Mouse (Mus musculus) neural tube, embryonic 12.5 days (tissue): ENCODE measurements around the gene Itpkc. TPM values are rescaled to one million over a fixed set of nuclear protein-coding genes. Genes with fewer than 3 reads are reported as not detected.

Experiments used
- ATAC-seq: fragments of 200-750 bp; cut with Nextera tagmentation; 2 replicates; pipeline ENCODE4 v1.8.0; 2017; ENCODE audit warnings: low read depth, mild to moderate bottlenecking, moderate TSS enrichment, moderate library complexity; ENCODE audit not compliant: low FRiP score
- H3K27ac ChIP-seq: fragments of 300-500 bp; sonication (generic); 2 replicates; pipeline ENCODE4 v1.5.1; 2016
- H3K27me3 ChIP-seq: fragments of 300-500 bp; sonication (generic); replicated peaks from 2 replicates; pipeline ENCODE4 v1.6.1; 2016; ENCODE audit warnings: mild to moderate bottlenecking
- H3K36me3 ChIP-seq: fragments of 300-500 bp; sonication (generic); 2 replicates; pipeline ENCODE4 v1.6.1; 2016; ENCODE audit warnings: mild to moderate bottlenecking
- H3K4me1 ChIP-seq: fragments of 300-500 bp; sonication (generic); 2 replicates; pipeline ENCODE4 v1.6.1; 2016
- H3K4me2 ChIP-seq: fragments of 300-500 bp; sonication (generic); replicated peaks from 2 replicates; pipeline ENCODE4 v1.6.1; 2016; ENCODE audit warnings: mild to moderate bottlenecking
- H3K4me3 ChIP-seq: fragments of 300-500 bp; sonication (generic); 2 replicates; pipeline ENCODE4 v1.5.1; 2016
- H3K9ac ChIP-seq: fragments of 300-500 bp; sonication (generic); 2 replicates; pipeline ENCODE4 v1.6.1; 2016; ENCODE audit warnings: mild to moderate bottlenecking
- H3K9me3 ChIP-seq: fragments of 300-500 bp; sonication (generic); 2 replicates; pipeline ENCODE4 v1.6.1; 2016; ENCODE audit warnings: mild to moderate bottlenecking
- WGBS: fragments of 180-500 bp; shearing (Covaris S2); methylation state at CpG from one replicate; pipeline ENCODE4 v1.1.7; 2016; 5-methylcytosine and 5-hydroxymethylcytosine counted together
- polyA plus RNA-seq: library from polyadenylated mRNA; unstranded; fragments of >200 nt; fragmentation: Nextera tagmentation; extraction: Ambion mirVana; gene quantifications from 2 replicates; pipeline ENCODE4 v1.2.1, GENCODE M21; 2016

Gene Itpkc
- polyA plus RNA-seq, 1 experiment from 2014 or later, result 10.4 TPM

DNA sequence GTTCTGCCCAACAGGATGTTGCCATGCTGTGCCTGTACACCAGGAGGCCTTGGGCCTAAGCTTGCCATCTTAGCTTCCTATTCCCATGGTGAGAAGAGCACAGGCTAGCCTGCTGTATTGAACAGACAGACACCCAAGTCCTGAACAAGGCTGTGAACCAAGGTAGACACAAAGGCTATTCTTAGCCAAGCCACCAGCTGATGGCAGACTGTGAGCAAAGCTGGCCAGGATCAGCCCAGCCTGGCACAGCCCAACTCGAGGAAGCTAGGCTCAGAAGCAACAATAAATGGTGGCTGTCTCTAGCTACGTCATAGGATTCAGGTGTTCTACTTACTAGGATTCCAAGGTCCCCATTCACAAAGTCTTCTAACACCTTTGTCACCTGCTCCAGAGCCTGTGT is 15.8 kb downstream of the Itpkc start:
- no peak overlapping the region for H3K4me2 ChIP-seq
- H3K27me3 ChIP-seq, result no peaks in the 10 kb centered on the region
- no peak overlapping the region for H3K9ac ChIP-seq
- no peaks in the 10 kb centered on the region for H3K4me1 ChIP-seq
- H3K36me3 ChIP-seq, result peaks cover 86% of the 10 kb centered on the region
- ATAC-seq, result no peak
- no peak overlapping the region for H3K27ac ChIP-seq
- H3K4me3 ChIP-seq, result no peak overlapping the region
- WGBS, result 86% methylated on average over 2 of the region's 2 CpGs
- H3K9me3 ChIP-seq, result no peaks in the 10 kb centered on the region

- Histone ChIP-seq H3K4me1 (no peaks in the 10 kb centered on the region), H3K4me3 (no peak overlapping the region), H3K36me3 (peaks cover 52% of the 10 kb centered on the region), H3K9ac (no peak overlapping the region), H3K27me3 (no peaks in the 10 kb centered on the region), H3K9me3 (no peaks in the 10 kb centered on the region), H3K4me2 (no peak overlapping the region), H3K27ac (no peak overlapping the region)
- WGBS, result 96% methylated on average over 8 of the region's 8 CpGs
- no peak for ATAC-seq
Observed at GRCm38 (mm10) chr7:27203730-27204449, 24.6 kb downstream of the Itpkc start.

- Histone ChIP-seq H3K4me3 (no peak overlapping the region), H3K27me3 (no peaks in the 10 kb centered on the region), H3K4me1 (peaks cover 12% of the 10 kb centered on the region), H3K36me3 (peaks cover 29% of the 10 kb centered on the region), H3K4me2 (no peak overlapping the region), H3K9ac (no peak overlapping the region), H3K27ac (no peak overlapping the region), H3K9me3 (no peaks in the 10 kb centered on the region)
- WGBS, result 94% methylated on average over 8 of the region's 8 CpGs
- ATAC-seq, result no peak
Observed at GRCm38 (mm10) chr7:27198779-27199178, 29.7 kb downstream of the Itpkc start.

DNA sequence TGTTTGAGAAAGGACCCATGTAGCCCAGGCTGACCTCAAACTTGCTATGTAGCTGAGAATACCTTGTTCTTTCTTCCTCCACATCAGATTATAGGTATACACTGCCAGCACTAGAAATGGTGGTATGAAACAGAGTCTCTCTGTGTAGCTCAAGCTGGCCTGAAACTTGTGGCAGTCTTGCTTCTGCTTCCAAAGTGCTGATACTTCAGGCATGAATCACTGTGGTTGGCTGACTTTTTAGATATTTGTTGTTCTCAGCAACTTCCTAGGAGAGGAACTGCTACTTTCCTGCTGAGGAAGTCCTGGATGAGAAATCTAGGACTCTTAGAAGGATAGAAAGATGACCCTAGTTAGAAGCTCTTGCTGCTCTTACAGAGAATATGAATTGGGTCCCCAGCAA is 30.1 kb downstream of the Itpkc start:
- Histone ChIP-seq H3K27ac (no peak overlapping the region), H3K9me3 (no peaks in the 10 kb centered on the region), H3K9ac (no peak overlapping the region), H3K4me2 (no peak overlapping the region), H3K4me3 (no peak overlapping the region), H3K27me3 (no peaks in the 10 kb centered on the region), H3K4me1 (peaks cover 16% of the 10 kb centered on the region), H3K36me3 (peaks cover 29% of the 10 kb centered on the region)
- ATAC-seq, result no peak

GRCm38 (mm10) chr7:27197634-27198033 is 30.8 kb downstream of the Itpkc start:
- Histone ChIP-seq H3K4me1 (peaks cover 20% of the 10 kb centered on the region), H3K4me2 (no peak overlapping the region), H3K9ac (no peak overlapping the region), H3K4me3 (no peak overlapping the region), H3K27ac (no peak overlapping the region), H3K9me3 (no peaks in the 10 kb centered on the region), H3K27me3 (no peaks in the 10 kb centered on the region), H3K36me3 (peaks cover 29% of the 10 kb centered on the region)
- WGBS, result 91% methylated on average over 8 of the region's 8 CpGs
- no peak for ATAC-seq

GRCm38 (mm10) chr7:27197136-27197535 is 31.3 kb downstream of the Itpkc start:
- no peaks in the 10 kb centered on the region for H3K27me3 ChIP-seq
- peaks cover 29% of the 10 kb centered on the region for H3K36me3 ChIP-seq
- H3K9me3 ChIP-seq, result no peaks in the 10 kb centered on the region
- H3K4me3 ChIP-seq, result no peak overlapping the region
- H3K4me2 ChIP-seq, result peak overlapping the region; percentile 14; the same call in 1 of the 2 replicates
- H3K9ac ChIP-seq, result no peak overlapping the region
- H3K27ac ChIP-seq, result no peak overlapping the region
- H3K4me1 ChIP-seq, result peaks cover 20% of the 10 kb centered on the region
- WGBS, result 85% methylated on average over 3 of the region's 3 CpGs
- no peak for ATAC-seq

DNA sequence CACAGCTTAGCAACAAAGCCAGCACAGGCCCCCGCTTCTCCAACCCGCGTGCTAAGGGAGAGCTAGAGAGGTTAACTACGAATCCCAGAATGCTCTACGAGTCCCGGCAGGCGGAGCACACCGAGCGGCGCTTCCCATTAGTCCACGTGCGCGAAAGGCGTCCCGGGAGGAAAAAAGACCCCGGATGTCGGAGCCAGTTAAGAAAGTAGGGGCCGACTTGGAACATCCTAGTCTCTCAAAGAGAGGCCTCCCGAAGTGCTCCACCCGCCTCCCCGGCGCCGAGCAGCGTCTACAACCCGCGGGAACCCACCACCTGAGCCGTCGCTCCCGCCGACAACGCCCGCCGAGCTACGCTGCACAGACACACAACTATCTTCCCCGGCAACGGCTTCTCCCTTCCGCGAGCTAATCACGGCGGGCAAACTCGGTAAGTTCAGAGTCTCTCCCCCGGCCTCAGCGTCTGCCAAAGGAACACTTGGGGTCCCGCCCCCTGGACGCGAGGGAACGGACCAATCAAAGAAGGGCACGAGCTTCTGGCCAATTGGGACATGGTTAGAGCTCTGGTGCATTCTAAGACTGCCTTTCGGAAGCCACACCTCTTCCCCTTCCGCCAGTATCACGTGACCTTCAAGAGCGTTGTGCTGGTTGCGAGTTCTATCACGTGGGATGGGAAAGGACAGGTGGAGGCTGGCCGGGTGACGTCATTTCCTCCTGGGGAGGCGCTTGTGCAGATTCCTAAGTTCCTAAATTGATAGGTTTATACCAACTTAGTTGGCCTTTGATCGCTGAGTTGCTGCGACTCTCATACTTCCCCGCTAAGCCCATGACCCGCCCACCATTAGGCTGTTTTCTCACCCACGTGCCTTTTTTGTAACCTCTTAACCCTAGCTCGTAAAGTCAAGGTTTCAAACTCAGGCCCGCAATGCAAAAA is 32.5 kb downstream of the Itpkc start, which contains the start of the genes BC024978 and Snrpa:
Gene BC024978 (plus strand): TSS at position 101 of the 931 bp plus-strand sequence.
Gene Snrpa (minus strand): TSS at position 591 of the 931 bp plus-strand sequence.
- Histone ChIP-seq H3K9ac (peak within 1 kb of the TSS; percentile 83), H3K27ac (peak within 1 kb of the TSS; percentile 83), H3K4me1 (peaks cover 20% of the 10 kb centered on the region), H3K27me3 (no peaks in the 10 kb centered on the region), H3K36me3 (peaks cover 37% of the 10 kb centered on the region), H3K4me3 (peak within 1 kb of the TSS; percentile 78), H3K9me3 (no peaks in the 10 kb centered on the region), H3K4me2 (peak within 1 kb of the TSS; percentile 91)
- peak; percentile 99 for ATAC-seq
- WGBS, result 2% methylated on average over 64 of the region's 64 CpGs

DNA sequence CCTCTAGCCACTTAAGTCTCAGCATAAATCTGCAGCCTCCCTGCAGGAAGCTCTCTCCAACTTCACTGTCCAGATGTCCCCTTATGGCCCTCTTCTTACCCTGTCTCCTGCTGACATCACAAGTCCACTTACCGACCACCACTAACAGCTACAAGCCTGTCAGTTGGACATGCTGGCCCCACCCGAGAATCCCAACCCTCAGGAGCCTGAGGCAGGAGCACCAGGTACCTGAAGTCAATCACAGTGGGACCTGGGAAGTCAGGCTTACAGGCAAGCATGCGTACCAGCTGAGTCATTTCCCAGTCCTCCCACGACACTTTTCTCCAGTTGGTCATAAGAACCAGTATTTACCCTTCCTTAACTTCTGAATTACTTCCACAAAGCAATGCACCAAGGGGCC is 34.7 kb downstream of the Itpkc start:
- H3K9me3 ChIP-seq, result no peaks in the 10 kb centered on the region
- H3K4me3 ChIP-seq, result no peak overlapping the region
- H3K27ac ChIP-seq, result no peak overlapping the region
- peaks cover 54% of the 10 kb centered on the region for H3K36me3 ChIP-seq
- H3K27me3 ChIP-seq, result no peaks in the 10 kb centered on the region
- peaks cover 20% of the 10 kb centered on the region for H3K4me1 ChIP-seq
- no peak overlapping the region for H3K9ac ChIP-seq
- 91% methylated on average over 4 of the region's 4 CpGs for WGBS
- peak overlapping the region; percentile 14; the same call in 1 of the 2 replicates for H3K4me2 ChIP-seq
- ATAC-seq, result no peak

- H3K36me3 ChIP-seq, result peaks cover 67% of the 10 kb centered on the region
- no peaks in the 10 kb centered on the region for H3K9me3 ChIP-seq
- no peak for ATAC-seq
- no peak overlapping the region for H3K27ac ChIP-seq
- H3K4me2 ChIP-seq, result no peak overlapping the region
- H3K4me3 ChIP-seq, result no peak overlapping the region
- 100% methylated on average over 5 of the region's 5 CpGs for WGBS
- H3K4me1 ChIP-seq, result peaks cover 20% of the 10 kb centered on the region
- no peak overlapping the region for H3K9ac ChIP-seq
- H3K27me3 ChIP-seq, result no peaks in the 10 kb centered on the region
Observed at GRCm38 (mm10) chr7:27192434-27192833, 36.0 kb downstream of the Itpkc start.

GRCm38 (mm10) chr7:27189271-27189931 is 39.1 kb downstream of the Itpkc start:
- ATAC-seq, result no peak
- H3K4me1 ChIP-seq, result peaks cover 12% of the 10 kb centered on the region
- 95% methylated on average over 10 of the region's 10 CpGs for WGBS

DNA sequence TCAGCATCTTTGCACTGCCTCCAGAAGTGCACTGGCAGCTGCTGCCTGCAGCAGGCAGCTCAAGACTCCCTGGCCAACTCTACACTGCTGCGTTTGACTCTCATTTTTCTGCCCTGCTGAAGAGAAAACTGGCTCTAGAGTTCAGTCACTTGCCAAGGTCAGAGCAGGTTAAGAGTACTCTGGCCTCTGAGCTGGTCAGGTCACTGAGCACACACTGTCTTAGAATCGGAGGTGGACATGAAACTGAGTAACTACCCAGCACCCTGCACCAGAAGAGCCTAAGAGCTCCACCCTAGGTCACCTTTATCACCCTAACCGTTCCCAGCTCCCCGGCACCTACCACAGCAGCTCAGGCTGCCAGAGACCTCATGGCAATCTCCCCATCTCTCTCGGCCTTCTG is 42.5 kb downstream of the Itpkc start:
- no peak for ATAC-seq
- Histone ChIP-seq H3K4me1 (no peaks in the 10 kb centered on the region), H3K4me2 (no peak overlapping the region), H3K9me3 (no peaks in the 10 kb centered on the region), H3K27me3 (no peaks in the 10 kb centered on the region), H3K9ac (no peak overlapping the region), H3K27ac (no peak overlapping the region), H3K4me3 (no peak overlapping the region), H3K36me3 (peaks cover 76% of the 10 kb centered on the region)
- 97% methylated on average over 5 of the region's 5 CpGs for WGBS

More at GRCm38 (mm10) chr7:27189271-27189931, 39.1 kb downstream of the Itpkc start:
- peaks cover 97% of the 10 kb centered on the region for H3K36me3 ChIP-seq
- H3K4me3 ChIP-seq, result no peak overlapping the region
- H3K4me2 ChIP-seq, result no peak overlapping the region
- H3K9me3 ChIP-seq, result no peaks in the 10 kb centered on the region
- H3K9ac ChIP-seq, result no peak overlapping the region
- no peaks in the 10 kb centered on the region for H3K27me3 ChIP-seq
- no peak overlapping the region for H3K27ac ChIP-seq

DNA sequence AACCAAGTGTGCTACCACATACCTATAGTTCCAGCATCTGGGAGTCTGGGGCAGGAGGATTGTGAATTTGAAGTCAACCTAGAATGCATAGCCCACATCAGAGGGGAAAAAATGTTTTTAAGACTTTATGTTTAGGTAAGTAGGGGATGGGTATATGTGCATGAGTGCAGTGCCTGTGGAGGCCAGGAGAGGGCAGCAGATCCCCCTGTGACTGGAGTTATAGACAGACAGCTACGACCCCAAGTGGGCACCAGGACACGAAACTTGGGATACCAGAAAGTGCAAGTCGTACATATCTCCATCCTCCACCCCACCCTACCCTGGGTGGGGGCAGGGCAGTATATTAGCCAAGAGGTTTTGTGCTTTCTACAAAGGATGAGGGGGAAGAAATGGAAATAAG is 43.5 kb downstream of the Itpkc start:
- no peak overlapping the region for H3K4me3 ChIP-seq
- peaks cover 66% of the 10 kb centered on the region for H3K36me3 ChIP-seq
- H3K4me1 ChIP-seq, result no peaks in the 10 kb centered on the region
- 85% methylated on average over 3 of the region's 3 CpGs for WGBS
- H3K9me3 ChIP-seq, result no peaks in the 10 kb centered on the region
- no peak for ATAC-seq
- H3K27ac ChIP-seq, result no peak overlapping the region
- no peak overlapping the region for H3K9ac ChIP-seq
- no peak overlapping the region for H3K4me2 ChIP-seq
- no peaks in the 10 kb centered on the region for H3K27me3 ChIP-seq
